Mouse (Mus musculus) stomach, postnatal 0 days (tissue): ENCODE data around the gene Cadps.

Experiments
- CTCF ChIP-seq: IDR thresholded peaks from 2 replicates; pipeline ENCODE4 v1.5.1; 2016; ENCODE audit warnings: antibody characterized with exemption, low read depth, mild to moderate bottlenecking, moderate library complexity
- EP300 ChIP-seq: optimal IDR thresholded peaks from 2 replicates; pipeline ENCODE3; 2016; ENCODE audit warnings: antibody characterized with exemption

DNA sequence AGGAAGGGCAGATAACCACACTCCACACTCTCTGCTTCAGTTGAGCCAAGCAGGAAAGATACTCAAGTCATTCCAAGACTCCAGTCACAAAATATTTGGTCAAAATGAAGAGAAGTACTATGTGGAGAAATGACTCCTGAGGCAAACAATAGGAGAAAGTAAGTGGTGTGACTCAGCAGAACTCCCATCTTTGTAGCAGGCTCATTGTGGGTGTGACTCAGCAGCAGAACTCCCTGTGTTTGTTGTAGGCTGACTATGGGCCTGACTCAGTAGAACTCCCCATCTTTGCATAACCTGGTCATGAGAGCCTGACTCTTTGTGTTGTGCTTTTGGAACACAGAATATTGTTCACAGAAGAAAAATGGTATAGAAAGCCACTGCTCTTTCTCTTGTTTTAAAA, 231.1 kb downstream of the Cadps start:
- TF ChIP-seq CTCF = no peak
- TF ChIP-seq EP300 = no peak
